Mouse (Mus musculus) midbrain, embryonic 11.5 days (tissue): ENCODE results near the gene Polr3b. TPM values are rescaled to one million over a fixed set of nuclear protein-coding genes. Genes with fewer than 3 reads are reported as not detected.
A peak's percentile ranks its signal among the peaks of the same experiment; 100 is the strongest.

Experiments
- ATAC-seq: fragments of 200-750 bp; cut with Nextera tagmentation; 2 replicates; pipeline ENCODE4 v1.8.0; 2017; ENCODE audit warnings: moderate TSS enrichment, moderate library complexity; ENCODE audit not compliant: low FRiP score
- DNase-seq: peaks from one replicate; pipeline ENCODE4 v3.0.0; 2015; ENCODE audit warnings: low spot score; ENCODE audit errors: missing footprints
- H3K27ac ChIP-seq: fragments of 300-500 bp; sonication (generic); 2 replicates; pipeline ENCODE4 v1.5.1; 2014; ENCODE audit warnings: low read depth, low read length
- H3K27me3 ChIP-seq: fragments of 300-500 bp; sonication (generic); 2 replicates; pipeline ENCODE4 v1.6.1; 2014; ENCODE audit warnings: mild to moderate bottlenecking, low read length, moderate library complexity, mixed read lengths; ENCODE audit not compliant: control insufficient read depth, insufficient read depth
- H3K36me3 ChIP-seq: fragments of 300-500 bp; sonication (generic); 2 replicates; pipeline ENCODE4 v1.6.1; 2014; ENCODE audit warnings: mild to moderate bottlenecking, low read length, moderate library complexity, mixed read lengths; ENCODE audit not compliant: control insufficient read depth, insufficient read depth
- H3K4me1 ChIP-seq: fragments of 300-500 bp; sonication (generic); 2 replicates; pipeline ENCODE4 v1.6.1; 2014; ENCODE audit warnings: low read length; ENCODE audit not compliant: control insufficient read depth, insufficient read depth
- H3K4me2 ChIP-seq: fragments of 300-500 bp; sonication (generic); 2 replicates; pipeline ENCODE4 v1.6.1; 2014; ENCODE audit warnings: mild to moderate bottlenecking, moderate library complexity
- H3K4me3 ChIP-seq: fragments of 300-500 bp; sonication (generic); 2 replicates; pipeline ENCODE4 v1.5.1; 2014; ENCODE audit warnings: low read depth, low read length
- H3K9ac ChIP-seq: fragments of 300-500 bp; sonication (generic); 2 replicates; pipeline ENCODE4 v1.6.1; 2014; ENCODE audit warnings: low read length
- H3K9me3 ChIP-seq: fragments of 300-500 bp; sonication (generic); 2 replicates; pipeline ENCODE4 v1.6.1; 2016; ENCODE audit warnings: low read length; ENCODE audit not compliant: control insufficient read depth
- whole genome bisulfite sequencing: fragments of 180-500 bp; shearing (Covaris S2); extraction: QIAGEN DNeasy Blood & Tissue Kit; methylation state at CpG from one replicate; pipeline ENCODE4 v1.1.7; 2014; 5-methylcytosine and 5-hydroxymethylcytosine counted together
- polyA plus RNA-seq: library from polyadenylated mRNA; unstranded; fragments of >200 nt; fragmentation: Nextera tagmentation; extraction: Ambion mirVana; gene quantifications from 2 replicates; pipeline ENCODE4 v1.2.1, GENCODE M21; 2014

Gene Polr3b
- polyA plus RNA-seq, 1 experiment from 2014 or later = 16.0 TPM

DNA sequence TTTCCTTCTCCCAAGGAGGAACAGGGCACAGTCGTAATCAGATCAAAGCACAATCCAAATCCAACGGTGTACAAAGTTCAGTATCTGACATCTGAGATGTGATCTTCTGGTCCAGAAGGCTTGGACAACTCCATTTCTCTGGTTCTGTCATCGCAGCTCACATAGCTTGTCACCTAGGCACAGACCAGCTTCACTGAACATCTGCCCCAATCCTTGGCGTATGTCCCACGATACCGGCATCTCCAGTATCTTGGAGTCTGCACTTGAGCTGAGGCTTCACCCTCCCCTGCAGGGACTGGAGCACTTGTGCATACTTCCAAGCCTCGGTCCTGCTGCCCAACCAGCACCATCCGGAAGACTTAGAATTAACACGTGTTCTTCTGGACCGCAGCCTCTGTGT is 14.6 kb downstream of the Polr3b start:
- WGBS = 93% methylated on average over 10 of the region's 10 CpGs
- no peaks in the 10 kb centered on the region for H3K9me3 ChIP-seq
- no peaks in the 10 kb centered on the region for H3K27me3 ChIP-seq
- no peak overlapping the region for H3K27ac ChIP-seq
- no peak overlapping the region for H3K9ac ChIP-seq
- no peak for ATAC-seq
- peak; percentile 49 for DNase-seq
- H3K4me2 ChIP-seq = no peak overlapping the region
- H3K36me3 ChIP-seq = no peaks in the 10 kb centered on the region
- H3K4me1 ChIP-seq = no peaks in the 10 kb centered on the region
- no peak overlapping the region for H3K4me3 ChIP-seq

- Histone ChIP-seq H3K27ac (no peak overlapping the region), H3K9ac (no peak overlapping the region), H3K4me2 (no peak overlapping the region), H3K27me3 (no peaks in the 10 kb centered on the region), H3K36me3 (no peaks in the 10 kb centered on the region), H3K4me3 (no peak overlapping the region), H3K4me1 (no peaks in the 10 kb centered on the region), H3K9me3 (no peaks in the 10 kb centered on the region)
- no peak for DNase-seq
- WGBS = 91% methylated on average over 4 of the region's 4 CpGs
- ATAC-seq = no peak
Measured at GRCm38 (mm10) chr10:84638382-84638781, 16.3 kb downstream of the Polr3b start.

DNA sequence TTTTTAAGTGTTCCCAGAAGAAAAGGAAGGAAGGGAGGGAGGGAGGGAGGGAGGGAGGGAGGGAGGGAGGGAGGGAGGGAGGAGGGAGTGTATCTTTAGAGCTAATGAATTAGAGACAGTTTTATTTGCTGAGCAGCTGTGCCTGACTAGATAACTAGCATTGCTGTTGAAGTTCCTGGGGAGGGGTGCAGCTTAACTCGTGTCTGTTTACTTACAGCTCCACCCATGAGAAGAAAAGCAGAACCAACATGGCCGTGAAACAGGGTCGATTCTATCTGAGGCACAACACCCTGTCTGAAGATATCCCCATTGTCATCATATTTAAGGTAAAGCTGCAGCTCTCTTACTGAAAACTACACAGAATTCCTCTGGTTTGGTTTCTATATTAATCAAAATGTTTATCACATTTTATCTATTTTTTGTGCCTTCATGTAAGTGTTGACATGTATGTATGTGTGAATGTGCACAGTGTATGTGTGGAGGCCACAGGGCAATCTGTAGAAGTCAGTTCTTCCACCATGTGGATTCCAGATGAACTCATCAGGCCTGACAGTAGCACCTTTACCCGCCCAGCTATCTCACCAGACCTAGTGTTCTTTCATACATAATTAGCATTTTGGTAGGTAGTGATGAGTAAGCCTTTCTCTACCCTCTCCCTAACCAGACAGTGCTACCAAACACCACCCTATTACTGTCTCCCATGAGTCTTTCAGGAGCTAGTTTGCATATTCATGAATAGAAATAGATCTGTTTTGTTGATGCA is 17.6 kb downstream of the Polr3b start:
- Histone ChIP-seq H3K4me2 (no peak overlapping the region), H3K4me1 (no peaks in the 10 kb centered on the region), H3K27ac (no peak overlapping the region), H3K9ac (no peak overlapping the region), H3K4me3 (no peak overlapping the region), H3K27me3 (no peaks in the 10 kb centered on the region), H3K36me3 (no peaks in the 10 kb centered on the region), H3K9me3 (no peaks in the 10 kb centered on the region)
- no peak for ATAC-seq
- DNase-seq = peak; percentile 28
- WGBS = 87% methylated on average over 4 of the region's 4 CpGs

GRCm38 (mm10) chr10:84640861-84641260 is 18.8 kb downstream of the Polr3b start:
- 66% methylated on average over 7 of the region's 7 CpGs for WGBS

DNA sequence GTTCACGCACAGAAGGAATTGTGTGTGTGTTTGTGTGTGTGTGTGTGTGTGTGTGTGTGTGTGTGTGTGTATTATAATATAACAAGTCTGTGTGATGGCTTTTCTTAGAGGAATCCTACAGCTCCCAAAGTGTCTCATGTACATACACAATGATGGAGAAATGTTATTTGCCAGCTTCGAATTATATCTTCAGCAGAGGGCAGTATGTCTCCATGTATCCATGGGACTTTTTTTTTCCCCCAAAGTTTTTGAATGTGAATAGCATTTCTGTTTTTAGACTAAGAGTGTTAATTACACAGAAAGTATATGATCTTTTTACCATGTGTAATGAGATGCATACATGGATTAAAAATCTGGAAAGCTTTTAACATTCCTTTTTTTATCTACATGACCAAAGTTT is 19.5 kb downstream of the Polr3b start:
- Histone ChIP-seq H3K4me1 (no peaks in the 10 kb centered on the region), H3K36me3 (no peaks in the 10 kb centered on the region), H3K4me2 (no peak overlapping the region), H3K9ac (no peak overlapping the region), H3K27ac (no peak overlapping the region), H3K4me3 (no peak overlapping the region), H3K27me3 (no peaks in the 10 kb centered on the region), H3K9me3 (no peaks in the 10 kb centered on the region)
- DNase-seq (peak; percentile 88), ATAC-seq (no peak)
- WGBS = 85% methylated on average over 2 of the region's 2 CpGs

More at GRCm38 (mm10) chr10:84640861-84641260, 18.8 kb downstream of the Polr3b start:
- Histone ChIP-seq H3K9me3 (no peaks in the 10 kb centered on the region), H3K4me2 (no peak overlapping the region), H3K27me3 (no peaks in the 10 kb centered on the region), H3K4me3 (no peak overlapping the region), H3K27ac (no peak overlapping the region), H3K9ac (no peak overlapping the region), H3K4me1 (no peaks in the 10 kb centered on the region), H3K36me3 (no peaks in the 10 kb centered on the region)
- peak; percentile 21 for DNase-seq
- no peak for ATAC-seq

DNA sequence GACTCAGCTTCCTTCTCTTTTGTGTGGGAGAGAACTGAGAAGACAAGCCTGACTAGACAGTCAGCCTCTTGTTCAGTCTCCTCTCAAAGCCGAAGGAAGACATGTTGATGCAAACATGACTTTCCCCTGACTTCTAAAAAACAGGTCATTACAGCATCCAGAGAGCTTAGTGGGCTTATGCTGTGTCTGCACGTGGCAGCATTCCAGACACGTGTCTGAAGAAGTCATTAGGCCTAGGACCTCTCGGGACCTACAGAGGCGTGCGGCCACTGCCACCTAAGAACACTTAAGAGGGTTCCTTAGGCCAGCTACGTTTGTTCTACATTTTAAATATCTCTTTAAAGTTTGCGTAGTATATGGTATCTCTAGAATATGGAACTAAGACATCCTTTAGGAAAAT is 23.8 kb downstream of the Polr3b start:
- Histone ChIP-seq H3K4me2 (no peak overlapping the region), H3K9ac (no peak overlapping the region), H3K27ac (no peak overlapping the region; the same call in 1 of the 2 replicates), H3K9me3 (no peaks in the 10 kb centered on the region), H3K36me3 (no peaks in the 10 kb centered on the region), H3K27me3 (no peaks in the 10 kb centered on the region), H3K4me3 (no peak overlapping the region), H3K4me1 (no peaks in the 10 kb centered on the region)
- DNase-seq = peak; percentile 44
- no peak for ATAC-seq
- 87% methylated on average over 8 of the region's 8 CpGs for WGBS

DNA sequence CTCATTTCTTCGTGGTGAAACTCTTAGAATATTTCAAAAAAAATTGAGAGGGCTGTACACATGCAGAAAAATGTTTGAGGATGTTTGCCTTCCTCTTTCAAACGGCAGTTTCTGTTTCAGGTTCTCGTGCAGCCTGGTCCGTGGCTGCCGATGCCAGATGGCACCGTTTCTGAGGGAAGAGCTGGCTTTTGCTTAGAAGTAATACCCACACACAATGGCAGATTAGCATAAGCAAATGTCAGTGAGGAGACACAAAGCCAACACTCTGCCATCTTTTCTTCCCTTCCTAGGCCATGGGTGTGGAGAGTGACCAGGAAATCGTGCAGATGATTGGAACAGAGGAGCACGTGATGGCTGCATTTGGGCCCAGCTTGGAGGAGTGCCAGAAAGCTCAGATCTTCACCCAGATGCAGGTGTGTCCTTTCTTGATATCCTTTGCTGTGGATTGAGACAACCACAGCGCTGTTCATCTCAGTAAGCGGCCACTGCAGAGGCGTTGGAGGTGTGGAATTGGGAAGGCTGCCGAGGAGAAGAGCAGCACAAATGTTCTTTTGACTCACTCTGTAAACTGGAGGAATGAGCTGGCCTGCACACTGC is 24.5 kb downstream of the Polr3b start:
- 80% methylated on average over 12 of the region's 12 CpGs for WGBS
- H3K9me3 ChIP-seq = no peaks in the 10 kb centered on the region
- no peaks in the 10 kb centered on the region for H3K27me3 ChIP-seq
- peak; percentile 82 for DNase-seq
- no peak overlapping the region for H3K4me3 ChIP-seq
- peak overlapping the region; percentile 52; the same call in 1 of the 2 replicates for H3K27ac ChIP-seq
- no peak overlapping the region for H3K9ac ChIP-seq
- H3K36me3 ChIP-seq = no peaks in the 10 kb centered on the region
- peak; percentile 54; the same call in 1 of the 2 replicates for ATAC-seq
- H3K4me2 ChIP-seq = no peak overlapping the region
- H3K4me1 ChIP-seq = no peaks in the 10 kb centered on the region

GRCm38 (mm10) chr10:84647264-84647663 is 25.2 kb downstream of the Polr3b start:
- 92% methylated on average over 5 of the region's 5 CpGs for WGBS
- H3K27ac ChIP-seq = no peak overlapping the region

DNA sequence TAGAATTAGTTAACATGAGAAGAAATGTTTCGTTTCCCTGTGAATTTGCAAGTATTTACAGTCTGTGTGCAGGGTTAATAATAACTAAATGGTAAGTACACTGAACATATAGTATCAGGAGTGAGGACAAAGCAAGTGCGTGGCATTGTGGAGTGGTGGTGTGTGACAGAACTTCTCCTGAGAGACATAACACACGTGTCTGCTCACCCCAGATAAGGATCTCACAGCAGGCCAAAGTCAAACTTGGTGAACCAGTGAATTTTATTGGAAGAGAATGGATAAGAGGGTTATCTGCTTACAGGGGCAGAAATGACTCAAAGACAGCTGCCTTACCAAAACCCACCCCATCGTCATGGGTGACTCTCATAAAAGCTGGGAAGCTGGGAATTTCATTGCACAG is 26.8 kb downstream of the Polr3b start:
- H3K27ac ChIP-seq = no peak overlapping the region
- no peak overlapping the region for H3K4me2 ChIP-seq
- DNase-seq (no peak), ATAC-seq (no peak)
- H3K9ac ChIP-seq = no peak overlapping the region
- H3K4me1 ChIP-seq = no peaks in the 10 kb centered on the region
- H3K27me3 ChIP-seq = no peaks in the 10 kb centered on the region
- H3K4me3 ChIP-seq = no peak overlapping the region
- WGBS = 82% methylated on average over 4 of the region's 4 CpGs
- H3K9me3 ChIP-seq = no peaks in the 10 kb centered on the region
- H3K36me3 ChIP-seq = 0 out of 2 replicates have a peak, but pooled peaks cover 3% of the 10 kb centered on the region

More at GRCm38 (mm10) chr10:84647264-84647663, 25.2 kb downstream of the Polr3b start:
- DNase-seq = peak; percentile 33
- no peaks in the 10 kb centered on the region for H3K27me3 ChIP-seq
- no peak for ATAC-seq
- no peak overlapping the region for H3K4me2 ChIP-seq
- no peaks in the 10 kb centered on the region for H3K4me1 ChIP-seq
- H3K36me3 ChIP-seq = no peaks in the 10 kb centered on the region
- H3K9ac ChIP-seq = no peak overlapping the region
- H3K9me3 ChIP-seq = no peaks in the 10 kb centered on the region
- no peak overlapping the region for H3K4me3 ChIP-seq
